Mouse (Mus musculus) myocyte (in vitro differentiated cells): ENCODE results near the gene Ank3. TPM values are rescaled to one million over a fixed set of nuclear protein-coding genes. Genes with fewer than 3 reads are reported as not detected.

Experiments
- H3K27me3 ChIP-seq: one replicate; pipeline ENCODE4 v1.6.1; 2011; ENCODE audit not compliant: control insufficient read depth, insufficient read depth, insufficient read length
- H3K36me3 ChIP-seq: one replicate; pipeline ENCODE4 v1.6.1; 2011; ENCODE audit not compliant: control insufficient read depth, insufficient read depth
- H3K4me2 ChIP-seq: one replicate; pipeline ENCODE4 v1.6.1; 2011; ENCODE audit warnings: low read depth, control low read depth
- H3K4me3 ChIP-seq: one replicate; pipeline ENCODE4 v1.5.1; 2011; ENCODE audit warnings: mild to moderate bottlenecking, control low read depth, moderate library complexity
- H3K79me2 ChIP-seq: one replicate; pipeline ENCODE4 v1.6.1; 2011; ENCODE audit not compliant: control insufficient read depth, insufficient read depth
- H3ac ChIP-seq: one replicate; pipeline ENCODE4 v1.6.1; 2011; ENCODE audit not compliant: control insufficient read depth, insufficient read length
- CEBPB ChIP-seq: IDR thresholded peaks from 2 replicates; pipeline ENCODE4 v1.6.1; 2011; ENCODE audit warnings: mild to moderate bottlenecking, moderate library complexity; ENCODE audit not compliant: poor library complexity, insufficient read depth, severe bottlenecking
- E2F4 ChIP-seq: IDR thresholded peaks from one replicate; pipeline ENCODE4 v1.6.1; 2011; ENCODE audit warnings: mild to moderate bottlenecking, control low read depth, moderate library complexity; ENCODE audit not compliant: insufficient read depth
- MAX ChIP-seq: IDR thresholded peaks from one replicate; pipeline ENCODE4 v1.6.1; 2011; ENCODE audit warnings: low read depth, mild to moderate bottlenecking, control low read depth
- MYOD1 ChIP-seq, 3 experiments: IDR thresholded peaks; one replicate each; pipeline ENCODE4 v1.6.1; 2011; ENCODE audit warnings: control low read depth in 2 of 3, low read depth in 2 of 3, mild to moderate bottlenecking in 2 of 3, moderate library complexity in 1 of 3; ENCODE audit not compliant: insufficient read length in 2 of 3, control insufficient read depth in 1 of 3
- MYOG ChIP-seq, 3 experiments: IDR thresholded peaks; one replicate each; pipeline ENCODE4 v1.6.1; 2011; ENCODE audit warnings: control low read depth in 2 of 3, low read depth in 2 of 3, mild to moderate bottlenecking in 2 of 3; ENCODE audit not compliant: insufficient read length in 2 of 3, control insufficient read depth in 1 of 3, insufficient read depth in 1 of 3
- POLR2A ChIP-seq: IDR thresholded peaks from one replicate; pipeline ENCODE4 v1.6.1; 2011; ENCODE audit warnings: low read depth, mild to moderate bottlenecking, control low read depth, moderate library complexity; ENCODE audit not compliant: insufficient read length
- POLR2AphosphoS2 ChIP-seq: IDR thresholded peaks from one replicate; pipeline ENCODE4 v1.6.1; 2011; ENCODE audit warnings: low read depth, control low read depth; ENCODE audit not compliant: insufficient read length
- REST ChIP-seq: IDR thresholded peaks from one replicate; pipeline ENCODE4 v1.6.1; 2011; ENCODE audit warnings: mild to moderate bottlenecking, control low read depth, moderate library complexity; ENCODE audit not compliant: insufficient read depth, insufficient read length
- SRF ChIP-seq: IDR thresholded peaks from one replicate; pipeline ENCODE4 v1.6.1; 2011; ENCODE audit warnings: low read depth; ENCODE audit not compliant: control insufficient read depth, insufficient read length
- TCF12 ChIP-seq: IDR thresholded peaks from one replicate; pipeline ENCODE4 v1.6.1; 2011; ENCODE audit warnings: mild to moderate bottlenecking, control low read depth; ENCODE audit not compliant: poor library complexity, insufficient read depth, severe bottlenecking
- TCF3 ChIP-seq: IDR thresholded peaks from one replicate; pipeline ENCODE4 v1.6.1; 2011; ENCODE audit warnings: low read depth, control low read depth; ENCODE audit not compliant: insufficient read length
- USF1 ChIP-seq: IDR thresholded peaks from one replicate; pipeline ENCODE4 v1.6.1; 2011; ENCODE audit warnings: low read depth, mild to moderate bottlenecking, control low read depth, moderate library complexity
- polyA plus RNA-seq: library from polyadenylated mRNA; unstranded; fragments of >200 nt; fragmentation: generic; extraction: Trizol; gene quantifications from one replicate; pipeline ENCODE4 v1.2.1, GENCODE M21; 2012; ENCODE audit warnings: missing spikeins

The Ank3 gene
- polyA plus RNA-seq, 1 experiment = 5.5 TPM

DNA sequence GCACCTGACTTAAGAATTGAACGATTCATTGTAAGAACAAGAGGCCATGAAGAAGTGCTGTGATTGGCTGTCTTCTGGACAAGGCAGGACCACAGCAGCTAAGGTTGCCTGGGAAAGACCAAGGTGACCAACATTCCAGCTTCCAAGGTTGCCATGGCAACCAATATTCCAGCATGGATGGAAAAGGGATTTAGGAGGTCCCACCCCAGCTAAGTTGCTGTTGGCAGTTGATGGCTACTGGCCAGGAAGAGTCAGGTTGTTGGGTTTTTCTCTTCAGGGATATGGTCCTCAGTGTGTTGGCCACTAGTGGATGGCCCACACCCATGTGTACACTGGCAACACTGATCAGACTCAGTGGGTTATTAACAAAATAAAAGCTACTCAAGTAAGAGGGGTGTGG, 204.1 kb downstream of the Ank3 start:
- Histone ChIP-seq H3K36me3 (no peaks in the 10 kb centered on the region), H3K4me3 (no peak overlapping the region), H3ac (no peak overlapping the region), H3K27me3 (no peaks in the 10 kb centered on the region), H3K4me2 (no peak overlapping the region), H3K79me2 (no peaks in the 10 kb centered on the region)
- no peak for TF ChIP-seq TCF3
- TF ChIP-seq SRF = no peak
- TF ChIP-seq POLR2AphosphoS2 = no peak
- no peak for TF ChIP-seq MYOG (IDR thresholded peaks at IDR 0.05; ENCODE audit: control insufficient read depth in 1 of 3, insufficient read depth in 1 of 3, insufficient read length in 2 of 3, low read depth in 2 of 3)
- no peak for TF ChIP-seq CEBPB
- TF ChIP-seq TCF12 = no peak
- TF ChIP-seq MYOD1 (IDR thresholded peaks at IDR 0.05; ENCODE audit: control insufficient read depth in 1 of 3, insufficient read length in 2 of 3, low read depth in 2 of 3) = no peak
- TF ChIP-seq REST = no peak
- no peak for TF ChIP-seq E2F4
- TF ChIP-seq MAX = no peak
- TF ChIP-seq USF1 = no peak
- no peak for TF ChIP-seq POLR2A

DNA sequence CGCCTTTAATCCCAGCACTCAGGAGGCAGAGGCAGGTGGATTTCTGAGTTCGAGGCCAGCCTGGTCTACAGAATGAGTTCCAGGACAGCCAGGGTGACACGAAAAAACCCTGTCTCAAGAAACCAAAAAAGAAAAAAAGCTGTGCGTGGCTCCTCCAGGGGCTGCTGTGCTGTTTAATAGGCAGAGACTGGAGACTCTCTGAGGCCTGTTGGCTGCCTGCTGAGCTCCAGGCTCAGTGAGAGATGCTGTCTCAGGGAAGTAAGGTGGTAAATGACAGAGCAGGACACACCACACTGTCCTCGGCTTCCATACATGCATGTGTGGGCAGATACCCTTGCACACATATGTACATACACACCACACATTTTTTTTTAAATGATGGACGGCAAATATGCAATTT, 206.0 kb downstream of the Ank3 start:
- TF ChIP-seq POLR2A = no peak
- no peak for TF ChIP-seq TCF3
- TF ChIP-seq POLR2AphosphoS2 = no peak
- no peak for TF ChIP-seq CEBPB
- TF ChIP-seq MYOG (IDR thresholded peaks at IDR 0.05; ENCODE audit: control insufficient read depth in 1 of 3, insufficient read depth in 1 of 3, insufficient read length in 2 of 3, low read depth in 2 of 3) = no peak
- no peak for TF ChIP-seq SRF
- TF ChIP-seq USF1 = no peak
- TF ChIP-seq MAX = no peak
- no peak for TF ChIP-seq E2F4
- TF ChIP-seq TCF12 = no peak
- no peak for TF ChIP-seq MYOD1 (IDR thresholded peaks at IDR 0.05; ENCODE audit: control insufficient read depth in 1 of 3, insufficient read length in 2 of 3, low read depth in 2 of 3)
- TF ChIP-seq REST = no peak
- Histone ChIP-seq H3K27me3 (no peaks in the 10 kb centered on the region), H3K79me2 (no peaks in the 10 kb centered on the region), H3K4me3 (no peak overlapping the region), H3K36me3 (no peaks in the 10 kb centered on the region), H3ac (no peak overlapping the region), H3K4me2 (no peak overlapping the region)

DNA sequence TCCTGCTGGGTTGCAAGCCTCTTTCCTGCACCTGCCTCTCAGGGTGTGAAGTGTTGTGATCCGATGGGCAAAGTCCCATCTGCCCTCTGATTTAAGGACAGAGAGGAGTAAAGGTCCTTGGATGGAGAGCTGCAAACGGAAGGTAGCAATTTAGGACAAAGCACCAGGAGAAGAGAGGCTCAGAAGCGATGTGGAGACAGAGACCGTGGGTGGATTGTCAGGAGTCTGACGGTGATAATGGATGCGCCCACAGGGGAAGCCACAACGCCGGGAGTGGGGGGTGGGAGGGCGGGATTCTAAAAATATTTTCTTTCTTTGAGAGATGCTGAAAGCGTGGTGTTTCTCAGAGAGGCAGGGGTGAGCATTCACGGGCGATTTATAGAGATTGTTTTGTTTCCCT, 206.6 kb downstream of the Ank3 start:
- Histone ChIP-seq H3K36me3 (no peaks in the 10 kb centered on the region), H3K4me2 (no peak overlapping the region), H3ac (no peak overlapping the region), H3K79me2 (no peaks in the 10 kb centered on the region), H3K27me3 (no peaks in the 10 kb centered on the region), H3K4me3 (no peak overlapping the region)
- TF ChIP-seq CEBPB = no peak
- TF ChIP-seq TCF3 = no peak
- TF ChIP-seq MYOD1 (IDR thresholded peaks at IDR 0.05; ENCODE audit: control insufficient read depth in 1 of 3, insufficient read length in 2 of 3, low read depth in 2 of 3) = no peak
- TF ChIP-seq MYOG (IDR thresholded peaks at IDR 0.05; ENCODE audit: control insufficient read depth in 1 of 3, insufficient read depth in 1 of 3, insufficient read length in 2 of 3, low read depth in 2 of 3) = no peak
- no peak for TF ChIP-seq SRF
- TF ChIP-seq REST = no peak
- TF ChIP-seq TCF12 = no peak
- no peak for TF ChIP-seq E2F4
- no peak for TF ChIP-seq POLR2A
- TF ChIP-seq POLR2AphosphoS2 = no peak
- no peak for TF ChIP-seq USF1
- TF ChIP-seq MAX = no peak

DNA sequence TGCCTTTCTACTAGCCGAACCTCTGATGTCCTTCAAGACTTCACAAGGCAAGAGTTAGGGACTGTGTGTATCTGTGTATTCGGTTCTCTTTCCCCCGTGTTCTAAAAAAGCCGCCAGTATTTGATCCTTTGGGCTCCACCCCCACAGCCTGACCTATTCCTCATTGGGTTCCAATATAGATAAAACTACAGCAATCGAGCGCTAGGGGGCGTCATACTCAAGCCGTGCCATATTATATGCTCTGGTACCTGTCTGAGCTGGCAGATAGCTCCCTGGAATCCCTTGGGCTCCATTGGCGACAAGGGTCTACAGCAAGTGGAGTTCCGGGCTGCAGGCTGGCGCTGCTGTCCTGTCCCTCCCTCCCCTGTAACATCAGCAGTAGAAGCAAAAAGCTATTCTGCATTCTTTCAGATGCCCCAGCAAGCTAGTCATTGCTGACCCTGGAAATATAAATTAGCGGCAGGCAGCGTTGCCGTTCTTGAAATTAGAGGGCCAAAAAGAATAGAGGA, 209.1 kb downstream of the Ank3 start:
- Histone ChIP-seq H3K79me2 (no peaks in the 10 kb centered on the region), H3K36me3 (no peaks in the 10 kb centered on the region), H3K4me3 (no peak overlapping the region), H3K4me2 (no peak overlapping the region), H3K27me3 (no peaks in the 10 kb centered on the region), H3ac (no peak overlapping the region)
- no peak for TF ChIP-seq POLR2AphosphoS2
- no peak for TF ChIP-seq MAX
- TF ChIP-seq REST = no peak

DNA sequence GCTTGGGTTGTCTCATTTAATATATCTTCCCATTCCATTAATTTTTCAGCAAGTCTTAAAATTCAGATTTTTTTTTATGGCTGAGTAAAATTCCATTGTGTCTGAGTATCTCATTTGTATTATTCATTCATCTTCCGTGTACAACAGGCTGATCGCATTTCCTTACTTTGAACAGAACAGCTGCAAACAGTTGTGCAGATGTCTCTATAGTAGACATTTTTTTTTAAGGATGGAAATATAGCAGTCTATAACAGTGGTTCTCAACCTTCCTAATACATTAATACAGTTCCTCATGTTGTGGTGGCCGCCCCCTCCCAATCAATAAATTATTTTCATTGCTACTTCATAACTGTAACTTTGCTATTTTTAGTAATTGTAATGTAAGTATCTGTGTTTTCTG, 212.7 kb downstream of the Ank3 start:
- H3K4me3 ChIP-seq = no peak overlapping the region
- no peaks in the 10 kb centered on the region for H3K79me2 ChIP-seq
- no peak for TF ChIP-seq CEBPB
- no peak for TF ChIP-seq SRF
- peak in 2 of 3 experiments; percentile 17 to 30 for TF ChIP-seq MYOD1 (IDR thresholded peaks at IDR 0.05; ENCODE audit: control insufficient read depth in 1 of 3, insufficient read length in 2 of 3, low read depth in 2 of 3)
- H3K27me3 ChIP-seq = no peaks in the 10 kb centered on the region
- H3ac ChIP-seq = no peak overlapping the region
- H3K4me2 ChIP-seq = peak overlapping the region; percentile 73
- H3K36me3 ChIP-seq = no peaks in the 10 kb centered on the region
